Mouse (Mus musculus) cerebellum, adult 18-20 months (tissue): ENCODE results near the gene Gxylt2.

ENCODE experiments used
- DNase-seq, 2 experiments: peaks; one replicate each; pipeline ENCODE4 v3.0.0; 2021

The Gxylt2 gene

DNA sequence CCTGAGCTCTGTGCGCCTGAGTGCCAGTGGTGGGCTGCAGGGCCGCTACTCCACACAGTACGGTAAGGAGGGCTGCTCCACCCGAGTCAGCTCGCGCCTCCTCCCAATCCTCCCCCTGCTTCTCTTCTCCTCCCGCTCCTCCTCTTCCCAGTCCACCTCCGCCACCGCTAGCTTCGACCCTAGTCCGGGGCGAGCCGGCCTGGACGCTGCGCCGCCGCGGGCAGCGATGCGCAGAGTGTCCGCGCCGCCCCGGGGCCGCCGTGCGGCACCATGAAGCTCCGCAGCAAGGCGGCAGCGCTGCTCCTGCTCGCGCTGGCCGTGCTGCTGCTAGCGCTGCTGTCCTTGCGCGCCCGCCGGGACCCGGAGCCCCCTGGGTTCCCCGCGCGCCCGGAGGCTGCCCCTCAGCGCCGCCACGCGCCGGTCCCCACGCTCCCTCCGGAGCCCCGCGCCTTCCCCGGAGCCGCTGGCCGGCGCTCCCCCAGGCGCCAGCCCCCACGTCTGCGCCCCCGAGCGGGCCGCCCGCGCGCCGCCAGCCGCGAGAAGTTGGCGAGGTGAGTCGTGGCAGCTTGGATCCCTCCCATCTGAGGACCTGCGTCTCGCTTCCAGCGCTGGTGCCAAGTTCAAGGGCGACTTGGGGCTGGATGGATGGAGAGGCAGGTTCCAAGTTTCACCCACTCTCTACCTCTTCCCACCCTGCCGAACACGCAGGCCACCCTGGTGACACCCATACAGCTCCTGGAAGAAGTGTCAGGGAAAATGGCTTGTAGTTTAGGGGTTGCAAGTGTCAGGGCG lies at the start of gene Gxylt2:
Gene Gxylt2 (plus strand): TSS at position 161 of the 792 bp plus-strand sequence.
- DNase-seq = no peak

DNA sequence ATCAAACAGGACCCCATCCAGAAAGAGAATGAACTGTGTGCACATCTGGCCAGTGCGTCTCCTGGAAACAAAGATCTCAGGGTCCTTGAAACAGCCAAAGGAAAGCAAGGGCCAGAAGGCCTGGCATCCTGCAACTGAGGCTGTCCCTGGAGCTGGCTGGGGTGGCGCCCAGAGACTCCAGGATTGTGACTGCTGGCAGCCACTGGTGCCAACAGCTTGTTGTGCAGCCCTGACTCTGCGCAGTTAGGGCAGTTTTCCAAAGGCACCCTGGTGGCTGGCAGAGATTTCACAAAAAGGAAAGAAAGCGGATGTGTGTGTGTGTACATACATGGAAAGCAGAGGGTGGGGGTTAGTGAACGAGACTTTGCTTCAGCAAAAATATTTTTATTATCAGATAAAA lies 44.1 kb upstream of the Gxylt2 start:
- peak; percentile 69 to 74 for DNase-seq

DNA sequence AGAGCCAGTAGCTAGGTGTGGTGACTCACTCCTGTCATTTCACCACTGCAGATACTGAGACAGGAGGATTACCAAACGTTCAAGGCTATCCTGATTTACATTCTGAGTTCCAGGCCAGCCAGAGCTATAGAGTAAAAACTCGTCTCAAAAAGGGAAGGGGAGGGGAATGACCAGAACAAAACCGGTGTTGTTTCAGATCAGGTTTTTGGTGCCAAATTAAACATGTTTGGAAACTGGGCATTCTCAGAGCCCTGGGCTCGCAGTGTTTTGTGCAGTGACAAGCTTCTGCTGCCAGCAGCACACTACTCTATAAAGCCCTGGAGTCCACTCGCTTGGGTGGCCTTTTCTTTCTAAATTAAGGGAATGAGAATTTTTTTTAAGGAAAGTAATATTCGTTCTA lies 42.3 kb upstream of the Gxylt2 start:
- DNase-seq = no peak

DNA sequence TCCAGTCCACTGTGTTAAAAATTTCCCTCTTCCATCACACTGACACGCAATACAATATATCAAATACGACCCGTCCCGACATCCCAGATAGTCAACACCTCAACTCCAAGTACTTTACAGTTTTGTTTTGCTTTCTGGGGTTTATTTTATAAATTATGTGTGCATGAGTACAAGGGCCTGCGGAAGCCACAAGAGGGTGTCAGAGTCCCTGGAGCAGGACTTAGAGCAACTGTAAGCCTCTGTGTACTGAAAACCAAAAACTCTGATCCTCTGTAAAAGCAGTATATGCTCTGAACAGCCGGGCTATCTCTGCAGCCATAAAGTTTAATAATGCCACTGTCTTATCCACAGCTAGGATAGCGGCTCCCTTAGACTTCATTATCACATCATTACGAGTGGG lies 36.9 kb upstream of the Gxylt2 start:
- no peak for DNase-seq

DNA sequence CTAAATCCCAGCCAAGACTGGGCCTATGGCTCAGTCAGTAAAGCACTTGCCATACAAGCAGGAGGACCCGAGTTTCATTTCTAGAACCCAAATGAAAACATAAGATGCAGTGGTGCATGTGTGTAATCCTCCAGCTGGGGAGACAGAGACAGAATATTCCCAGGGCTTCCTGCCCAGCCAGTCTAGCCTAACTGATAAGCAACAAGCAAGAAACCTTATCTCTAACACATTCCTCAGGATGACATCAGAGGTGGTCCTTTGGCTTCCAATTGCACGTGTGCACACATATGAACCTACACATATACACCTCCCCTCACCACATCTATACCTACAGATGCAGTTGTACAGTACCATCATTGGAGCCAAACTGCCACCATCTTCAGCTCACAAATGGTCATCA lies 35.7 kb upstream of the Gxylt2 start:
- DNase-seq = no peak

DNA sequence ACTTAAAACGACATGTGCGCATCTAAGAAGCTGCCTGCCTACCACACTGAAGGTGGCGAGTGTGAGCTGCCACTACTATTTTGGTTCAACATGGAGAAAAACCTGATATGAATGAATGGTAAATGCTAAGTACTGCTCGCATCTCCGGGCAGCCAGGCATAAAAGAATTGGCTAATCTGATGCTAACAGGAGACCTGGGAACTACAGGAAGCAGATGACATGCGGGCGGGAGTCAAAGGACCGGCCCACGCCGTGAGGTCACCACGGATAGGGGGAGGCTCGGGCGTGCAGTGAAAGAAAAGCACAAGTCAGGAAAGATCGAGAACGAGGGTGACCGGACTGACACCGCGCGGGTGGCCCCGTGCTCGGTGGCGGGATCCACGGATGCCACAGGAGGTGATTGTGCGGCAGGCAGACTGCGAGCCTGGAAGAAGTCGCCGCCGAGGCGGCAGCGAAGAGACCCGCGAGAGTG lies 34.1 kb upstream of the Gxylt2 start:
- peak; percentile 66 to 73 for DNase-seq

DNA sequence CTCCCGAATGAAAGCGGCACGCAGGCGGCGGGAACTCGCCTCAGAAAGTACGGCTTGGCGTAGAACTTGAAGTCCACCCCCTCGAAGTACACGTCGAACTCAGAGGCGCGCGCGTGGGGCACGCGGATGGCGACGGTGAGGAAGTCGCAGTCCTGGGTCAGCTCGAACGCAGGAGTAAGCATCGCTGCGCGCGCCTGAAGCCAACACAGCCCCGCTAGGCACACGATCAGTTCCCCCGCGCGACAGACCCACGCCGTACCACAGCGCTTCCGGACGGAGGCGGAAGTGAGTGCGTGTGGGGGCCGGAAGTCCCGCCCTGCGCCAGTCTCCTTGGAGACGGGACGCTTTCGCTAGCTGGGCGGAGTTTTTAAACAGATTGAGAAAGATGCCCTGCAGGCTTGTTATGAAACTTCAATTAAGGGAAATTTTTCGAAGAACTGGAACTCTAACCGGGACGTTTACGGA lies 33.6 kb upstream of the Gxylt2 start, which contains the start of gene Shq1:
Gene Shq1 (minus strand): TSS at position 278 of the 465 bp plus-strand sequence.
- DNase-seq = peak; percentile 87 to 91

DNA sequence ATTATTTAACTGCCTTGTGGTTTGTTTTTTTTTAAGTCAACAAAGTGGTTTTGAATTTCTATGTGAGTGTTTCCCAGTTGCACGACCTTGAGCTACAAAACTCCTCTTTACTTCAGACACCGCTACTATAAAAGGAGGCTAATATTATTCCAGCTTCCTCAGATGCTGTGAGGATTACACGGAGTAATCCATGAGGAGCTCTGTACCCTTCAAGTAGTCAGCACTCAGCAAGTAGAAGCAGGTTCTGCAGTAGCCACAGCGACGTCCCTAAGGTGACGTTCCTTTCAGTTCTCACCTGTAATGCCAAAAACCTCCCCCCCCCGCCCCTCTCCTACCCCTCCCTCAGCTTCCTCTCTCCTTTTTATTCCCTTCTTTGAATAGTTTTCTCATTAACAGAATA lies 33.1 kb upstream of the Gxylt2 start:
- DNase-seq = no peak

DNA sequence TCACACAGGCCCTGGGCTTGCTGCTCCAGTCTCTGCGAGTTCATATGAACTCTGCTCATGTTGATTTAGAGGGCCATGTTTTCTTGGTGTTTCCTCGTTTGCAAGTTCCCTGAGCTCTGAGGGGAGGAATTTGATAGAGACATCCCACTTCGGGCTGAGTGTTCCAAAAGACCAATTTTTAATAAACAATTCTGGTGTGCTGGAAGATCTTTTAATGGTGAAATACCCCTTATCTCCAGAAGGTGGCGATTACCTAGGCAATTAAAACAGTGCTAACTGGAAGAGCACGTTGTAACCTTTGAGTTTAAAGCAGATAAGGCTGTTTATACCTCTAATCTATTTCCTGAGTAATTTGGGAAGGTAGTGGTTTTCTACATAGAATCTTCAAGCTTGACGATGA lies 29.6 kb upstream of the Gxylt2 start:
- no peak for DNase-seq

DNA sequence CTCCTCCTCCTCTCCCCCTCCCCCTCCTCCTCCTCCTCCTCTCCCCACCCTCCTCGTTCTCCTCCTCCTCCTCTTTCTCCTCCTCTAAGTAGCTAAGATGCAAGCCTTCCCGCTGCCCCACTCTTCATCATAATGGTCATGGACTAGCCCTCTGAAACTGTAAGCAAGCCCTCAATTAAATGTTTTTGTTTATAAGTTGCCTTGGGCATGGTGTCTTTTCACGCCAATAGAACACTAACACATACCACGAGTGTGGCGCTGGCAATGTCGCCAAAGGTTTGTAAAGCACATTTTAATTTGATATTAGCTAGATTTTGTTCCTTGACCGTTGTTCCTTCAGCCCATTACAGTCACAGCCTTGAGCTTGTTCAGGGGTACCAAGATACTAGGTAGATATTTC lies 28.1 kb upstream of the Gxylt2 start:
- no peak for DNase-seq

DNA sequence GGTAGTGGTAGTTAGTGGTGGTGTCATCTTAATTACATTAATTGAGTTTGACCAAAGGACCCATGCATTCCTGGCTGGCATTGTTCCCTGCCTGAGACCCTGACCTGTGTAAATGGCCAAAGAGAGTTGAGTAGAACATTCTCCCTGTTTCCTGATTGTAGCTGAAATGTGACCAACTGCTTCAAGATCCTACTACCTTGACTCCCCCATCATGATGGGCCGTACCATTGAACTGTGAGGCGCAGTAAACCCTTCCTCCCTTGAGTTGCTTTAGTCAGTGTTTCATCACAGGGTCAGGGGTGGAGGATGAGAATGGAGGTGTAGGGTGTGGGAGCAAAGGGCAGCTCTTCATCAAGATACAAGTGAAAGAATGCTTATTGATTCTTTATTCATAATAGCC lies 25.9 kb upstream of the Gxylt2 start:
- no peak for DNase-seq

DNA sequence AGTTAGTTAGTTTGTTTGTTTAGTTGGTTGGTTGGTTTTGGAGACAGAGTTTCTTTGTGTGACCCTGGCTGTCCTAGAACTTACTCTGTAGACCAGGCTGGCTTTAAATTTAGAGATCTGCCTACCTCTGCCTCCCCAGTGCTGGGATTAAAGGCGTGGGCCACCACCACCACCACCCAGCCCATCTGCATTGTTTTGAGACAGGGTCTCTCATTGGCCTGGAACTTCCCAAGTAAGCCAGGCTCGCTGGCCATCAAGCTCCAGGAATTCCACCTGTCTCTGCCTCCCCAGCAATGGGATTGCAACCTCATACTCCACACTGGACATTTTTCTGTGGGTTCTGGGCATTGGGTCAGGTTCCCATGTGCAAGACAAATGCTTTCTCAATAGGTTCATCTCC lies 18.2 kb upstream of the Gxylt2 start:
- DNase-seq = no peak

DNA sequence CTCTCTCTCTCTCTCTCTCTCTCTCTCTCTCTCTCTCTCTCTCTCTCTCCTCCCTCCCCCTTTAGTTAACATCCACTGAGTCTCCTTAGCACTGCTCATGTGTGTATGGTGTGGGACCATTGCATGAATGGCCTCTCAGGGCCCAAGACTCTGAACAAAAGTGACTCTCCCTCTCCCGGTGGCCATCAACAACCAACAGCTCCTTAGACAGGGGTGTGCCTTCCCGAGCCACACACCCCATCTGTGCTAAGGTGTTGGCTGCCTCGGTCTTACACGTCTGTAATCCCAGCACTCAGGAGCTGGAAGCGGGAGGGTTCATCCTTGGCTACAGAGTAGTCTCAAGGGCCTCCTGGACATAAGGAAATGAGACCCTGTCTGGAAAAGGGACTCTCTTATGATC lies 4.5 kb upstream of the Gxylt2 start:
- no peak for DNase-seq

DNA sequence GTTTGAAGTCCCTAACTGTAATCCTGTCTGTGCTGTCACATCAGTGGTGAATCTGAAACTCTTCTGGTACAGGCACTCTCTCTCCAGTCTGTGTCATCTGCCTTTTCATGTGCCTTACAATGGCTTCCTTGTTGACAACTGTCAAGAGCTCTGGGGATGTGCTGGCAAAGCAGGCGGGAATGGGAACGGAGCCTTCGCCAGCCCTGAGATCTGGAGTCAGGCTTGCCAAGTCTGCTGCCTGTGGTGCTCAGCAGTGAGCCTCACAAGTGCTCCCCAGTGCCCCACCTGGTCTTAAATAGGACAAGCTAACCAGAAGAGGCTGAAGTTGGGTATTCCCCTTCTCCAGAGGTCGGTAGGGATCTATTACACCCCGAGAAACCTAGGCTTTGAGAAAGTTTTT lies 3.8 kb upstream of the Gxylt2 start:
- peak in 1 of 2 experiments; percentile 11 for DNase-seq

DNA sequence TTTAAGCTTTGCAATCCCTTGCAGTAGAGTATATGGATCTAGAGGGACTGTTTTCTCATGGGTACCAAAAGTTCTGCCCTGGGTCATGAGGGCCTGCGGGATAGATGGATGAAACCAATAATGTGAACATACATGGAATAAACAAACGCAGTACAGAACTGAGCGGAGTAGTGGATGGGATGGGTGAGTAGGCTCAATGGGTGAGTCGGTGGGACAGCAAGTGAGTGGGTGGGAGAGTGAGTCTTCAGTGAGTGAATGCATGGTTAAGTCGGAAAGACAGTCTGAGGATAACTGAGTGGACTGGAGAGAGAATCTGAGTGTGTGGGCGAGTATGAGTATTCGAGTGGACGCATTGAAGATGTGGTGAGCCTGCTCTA lies 349 bp upstream of the Gxylt2 start:
- DNase-seq = no peak

DNA sequence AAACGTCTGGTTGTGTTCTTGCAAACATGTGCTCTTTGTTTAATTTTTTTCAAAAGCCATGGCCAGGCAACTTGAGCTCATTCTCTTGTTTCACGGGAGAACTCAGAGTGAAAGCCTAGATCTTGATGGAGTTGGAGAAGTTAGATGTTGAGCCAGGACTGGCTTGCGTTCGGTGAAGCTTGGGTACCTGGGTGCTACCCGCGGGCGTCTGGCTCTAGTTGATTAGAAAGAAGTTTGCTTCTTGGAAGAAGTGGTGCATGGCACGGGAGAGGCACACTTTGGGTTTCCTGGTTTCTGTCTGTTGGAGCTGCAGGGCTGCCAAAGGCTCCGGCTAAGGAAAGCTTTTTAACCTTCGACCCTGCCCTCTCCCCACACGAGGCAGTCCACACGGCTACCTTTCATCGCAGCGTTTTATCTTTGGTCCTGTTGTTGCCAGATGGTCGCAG lies 855 bp downstream of the Gxylt2 start:
- no peak for DNase-seq

DNA sequence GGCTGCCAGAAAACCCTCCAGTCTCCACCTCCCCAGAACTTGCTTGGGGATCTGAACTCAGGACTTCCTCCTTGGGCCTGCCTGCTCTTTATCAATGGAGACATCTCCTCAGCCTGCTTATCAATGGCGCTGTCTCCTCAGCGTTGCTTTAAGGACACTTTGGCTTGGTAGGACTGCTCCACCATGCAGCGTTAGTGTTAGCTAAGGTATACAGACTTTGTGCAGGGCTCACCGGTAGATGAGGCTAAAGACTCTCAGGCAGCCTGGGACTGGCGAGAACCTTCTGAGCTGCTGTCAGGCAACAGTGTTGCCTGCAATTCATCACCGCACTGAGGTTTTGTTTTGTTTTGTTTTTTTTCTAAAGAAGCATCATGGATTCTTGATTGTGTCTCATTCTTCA lies 2.3 kb downstream of the Gxylt2 start:
- DNase-seq = no peak

DNA sequence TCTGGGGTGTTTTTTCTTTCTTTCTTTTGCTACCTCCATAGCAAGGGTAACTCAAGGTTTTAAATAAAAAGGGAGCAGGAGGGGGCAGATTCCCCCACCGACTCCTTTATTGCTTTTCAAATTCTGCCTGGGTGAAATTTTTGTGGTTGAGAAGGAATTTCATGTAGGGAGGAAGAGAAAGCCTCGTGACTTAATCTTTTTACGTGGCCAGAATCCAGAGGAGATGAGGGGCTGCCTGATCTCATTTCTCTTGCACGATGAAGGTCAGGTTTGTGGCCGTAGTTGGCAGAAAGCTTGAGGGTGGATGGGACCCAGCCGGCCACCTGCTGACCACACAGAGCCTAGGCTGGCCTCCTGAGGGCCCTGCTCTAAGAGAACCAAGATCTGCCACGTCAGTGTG lies 3.0 kb downstream of the Gxylt2 start:
- no peak for DNase-seq

DNA sequence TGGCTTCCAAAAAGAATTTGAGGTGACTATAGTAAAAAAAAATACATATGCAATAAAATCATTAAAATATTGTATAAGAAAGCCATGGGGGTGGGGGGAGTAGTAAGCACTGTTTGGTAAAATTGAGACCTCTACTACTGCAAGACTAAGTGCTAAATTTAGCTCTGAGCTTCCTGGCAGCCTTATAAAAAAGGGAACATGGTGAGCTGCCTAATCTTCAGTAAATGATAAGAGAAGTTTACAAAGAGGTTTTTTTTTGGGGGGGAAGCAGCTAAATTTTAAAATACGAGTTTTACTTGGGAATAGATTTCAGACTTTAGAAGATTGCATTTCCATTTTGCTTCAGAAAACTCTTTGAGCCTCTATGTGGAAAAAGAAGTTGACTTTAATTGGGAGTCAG lies 3.7 kb downstream of the Gxylt2 start:
- DNase-seq = no peak

DNA sequence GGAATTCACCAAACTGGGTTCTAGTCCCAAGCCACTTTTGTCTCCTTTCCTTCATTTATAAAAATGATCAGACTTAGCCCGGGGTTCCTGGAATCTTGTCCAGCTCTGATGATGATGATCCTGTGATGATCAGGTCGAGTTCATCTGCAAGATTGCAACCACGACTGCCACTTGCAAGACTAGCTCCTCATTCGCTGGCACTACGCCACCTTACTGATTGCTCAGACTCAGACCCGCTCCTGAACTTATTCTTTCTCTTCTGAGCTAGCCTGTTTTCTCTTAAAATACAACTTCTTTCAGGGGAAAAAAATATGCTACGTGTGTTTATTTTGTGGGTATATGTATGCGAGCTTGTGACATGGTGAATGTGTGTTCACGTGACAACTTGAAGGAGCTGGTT lies 4.5 kb downstream of the Gxylt2 start:
- no peak for DNase-seq

DNA sequence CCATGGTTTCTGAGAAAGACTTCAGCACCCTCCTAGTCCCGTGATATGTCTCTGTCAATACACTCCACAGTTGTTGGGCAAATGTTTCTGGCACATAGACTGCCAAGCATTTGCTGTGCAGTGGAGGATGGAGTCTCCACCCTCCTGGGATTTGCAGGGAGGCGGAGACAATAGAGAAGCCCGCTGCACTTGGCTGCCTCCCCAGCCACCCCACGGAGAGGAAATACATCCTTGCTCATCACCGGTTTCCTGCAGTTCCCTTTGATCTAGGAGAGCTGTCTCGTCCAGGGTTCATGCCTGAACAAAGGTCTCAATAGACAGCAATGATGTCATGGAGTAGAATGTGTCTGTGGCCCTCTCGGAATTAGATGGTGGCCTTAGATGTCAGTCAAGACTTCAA lies 4.9 kb downstream of the Gxylt2 start:
- no peak for DNase-seq

DNA sequence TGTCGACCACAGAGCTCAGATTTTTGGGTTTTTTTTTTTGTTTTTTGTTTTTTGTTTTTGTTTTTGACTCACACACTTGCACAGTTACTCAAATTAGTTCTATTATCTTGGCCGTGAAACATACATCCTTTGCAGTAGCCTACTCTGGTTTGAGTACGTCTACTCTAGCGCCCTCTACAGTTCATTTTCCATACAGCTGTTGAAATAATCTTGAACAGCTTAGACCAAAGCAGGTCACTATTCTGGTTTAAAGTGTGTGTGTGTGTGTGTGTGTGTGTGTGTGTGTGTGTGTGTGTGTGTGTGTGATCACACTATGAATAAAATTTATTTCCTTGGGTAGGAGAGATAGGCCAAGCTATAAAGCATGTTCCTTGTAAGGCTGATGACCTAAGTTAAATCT lies 5.6 kb downstream of the Gxylt2 start:
- no peak for DNase-seq

DNA sequence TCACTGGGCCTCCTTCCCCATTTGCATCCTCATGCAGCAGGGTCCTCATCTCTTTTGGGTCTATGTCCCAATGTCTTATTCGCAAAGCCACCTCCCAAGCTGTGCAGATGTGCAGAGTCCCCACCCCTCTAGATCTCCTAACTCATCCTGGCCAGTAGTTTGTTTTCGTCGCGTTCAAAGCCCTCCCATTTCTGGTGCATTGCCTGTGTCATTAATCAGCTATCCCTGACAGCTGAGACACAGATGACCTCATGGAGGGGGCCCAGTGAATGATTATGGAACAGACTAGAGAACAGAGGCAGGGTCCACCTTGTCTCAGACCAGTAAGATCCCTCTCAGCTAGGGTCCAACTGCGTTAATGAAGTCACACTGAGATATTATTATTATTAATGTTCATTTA lies 6.3 kb downstream of the Gxylt2 start:
- no peak for DNase-seq

DNA sequence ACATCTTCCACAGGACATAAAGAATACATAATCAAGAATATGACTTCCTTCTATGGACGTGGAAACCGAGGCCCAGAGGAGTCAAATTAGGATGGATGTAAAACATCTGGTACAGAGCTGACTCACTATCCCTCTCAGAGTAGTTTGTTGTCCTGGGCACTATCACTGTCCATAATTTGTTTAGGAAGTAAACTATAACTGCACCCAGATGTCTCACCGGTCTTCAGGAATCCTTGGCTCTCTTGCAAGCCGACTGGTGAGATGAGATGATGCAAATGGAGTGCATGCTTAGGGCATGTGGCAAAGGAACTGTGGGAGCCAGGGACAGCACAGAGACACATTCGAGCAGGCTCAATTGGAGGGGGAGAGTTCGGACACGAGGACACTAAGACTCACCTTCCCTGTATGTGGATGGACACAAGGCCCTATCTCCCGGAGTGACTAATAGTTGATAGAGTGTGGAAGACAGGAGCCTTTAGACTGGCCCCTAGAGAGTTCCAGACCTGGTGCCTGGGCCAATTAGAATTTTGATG lies 10.8 kb downstream of the Gxylt2 start:
- DNase-seq = no peak

DNA sequence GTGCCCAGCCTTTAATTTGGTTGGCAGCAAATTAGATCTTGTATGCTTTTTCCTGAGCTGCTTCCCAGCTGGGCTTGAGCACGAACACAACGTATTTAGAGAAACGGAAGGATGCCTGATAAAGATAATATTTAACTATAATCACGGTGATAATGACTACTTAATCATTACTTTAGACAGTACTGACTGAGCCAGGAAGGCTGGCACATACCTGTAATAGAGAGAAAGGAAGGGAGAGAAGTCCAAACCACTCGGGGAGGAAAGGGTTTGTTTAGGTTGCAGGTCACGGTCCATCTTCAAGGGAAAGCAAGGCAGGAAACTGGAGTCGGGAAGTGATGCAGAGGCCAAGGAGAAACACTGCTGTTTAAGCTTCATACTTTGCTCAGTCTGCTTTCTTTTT lies 11.6 kb downstream of the Gxylt2 start:
- no peak for DNase-seq
